In the genomic region with DNA sequence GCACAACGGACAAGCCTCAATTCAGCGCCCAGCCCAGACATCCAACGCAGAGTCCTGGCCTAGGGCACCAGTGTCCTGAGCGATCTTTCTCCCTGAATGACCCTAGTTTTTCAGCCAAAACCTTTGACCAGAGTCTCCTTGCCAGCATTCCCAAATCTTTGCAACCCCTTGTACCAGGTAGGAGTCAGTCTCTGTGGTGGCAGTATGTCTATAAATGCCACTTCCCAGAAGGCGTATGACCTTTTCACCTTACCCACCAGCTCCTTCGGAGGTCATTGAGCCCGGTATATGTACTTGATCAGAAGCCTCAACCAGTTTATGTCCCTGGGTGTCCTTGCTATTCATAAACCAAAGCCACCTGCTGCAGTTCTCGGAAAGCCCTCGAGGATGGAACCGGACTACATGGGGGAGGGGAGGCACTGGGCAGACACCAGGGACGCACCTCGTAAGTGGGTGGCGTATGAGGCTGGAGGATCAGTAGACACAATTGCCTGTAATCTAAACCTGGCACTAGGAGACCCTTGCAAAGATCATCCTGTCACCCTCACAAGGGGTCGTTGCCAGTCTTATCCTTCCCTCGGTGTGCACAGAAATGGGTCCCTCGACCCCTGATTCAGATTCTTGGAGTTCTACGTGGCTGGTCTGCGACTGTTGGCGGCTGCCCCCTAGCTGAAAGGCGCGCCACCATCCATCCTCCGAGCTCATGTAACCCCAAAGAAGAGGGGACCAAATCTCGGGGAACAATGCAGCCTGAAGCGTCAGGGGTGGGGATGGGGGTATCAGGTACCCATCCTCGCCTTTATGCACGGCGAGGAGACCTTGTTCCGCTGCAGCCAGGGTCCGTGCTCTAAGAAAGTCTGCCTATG, we compare ENCODE assay signal across 8 mouse cellular contexts. TPM values are rescaled to one million over a fixed set of nuclear protein-coding genes. Genes with fewer than 3 reads are reported as not detected.
A peak's percentile ranks its signal among the peaks of the same experiment; 100 is the strongest.
DNase-seq lines count a peak whose midpoint lies in the region; ATAC-seq and TF ChIP-seq lines count a peak whose summit lies in the region.

No protein-coding gene starts in this region.

- peaks cover 12% of the 10 kb centered on the region; the same call in 1 of the 2 replicates for H3K27me3 ChIP-seq in forebrain, embryonic 11.5 days (ENCODE audit: control insufficient read depth, insufficient read depth, low read length)
- H3K27me3 ChIP-seq in heart, postnatal 0 days (ENCODE audit: control insufficient read depth, insufficient read depth, low read length): no peaks in the 10 kb centered on the region
- H3K27me3 ChIP-seq in liver, embryonic 16.5 days (ENCODE audit: control insufficient read depth, insufficient read depth, low read depth, low read length): peaks cover 32% of the 10 kb centered on the region
- no peaks in the 10 kb centered on the region for H3K27me3 ChIP-seq in neural tube, embryonic 13.5 days

- peaks cover 8% of the 10 kb centered on the region for H3K4me1 ChIP-seq in forebrain, embryonic 11.5 days (replicated peaks; ENCODE audit: control insufficient read depth, insufficient read depth, low read length)
- H3K4me1 ChIP-seq in heart, postnatal 0 days (ENCODE audit: control insufficient read depth, insufficient read depth): peaks cover 18% of the 10 kb centered on the region
- H3K4me1 ChIP-seq in liver, embryonic 16.5 days (ENCODE audit: control insufficient read depth, low read depth, low read length): peaks cover 2% of the 10 kb centered on the region
- H3K4me1 ChIP-seq in neural tube, embryonic 13.5 days (replicated peaks): peaks cover 40% of the 10 kb centered on the region

- no peaks in the 10 kb centered on the region for H3K9me3 ChIP-seq in forebrain, embryonic 11.5 days (ENCODE audit: control insufficient read depth, low read length)
- no peaks in the 10 kb centered on the region for H3K9me3 ChIP-seq in heart, postnatal 0 days (replicated peaks; ENCODE audit: control insufficient read depth, low read length)
- no peaks in the 10 kb centered on the region for H3K9me3 ChIP-seq in liver, embryonic 16.5 days (replicated peaks; ENCODE audit: control insufficient read depth, low read length)
- no peaks in the 10 kb centered on the region for H3K9me3 ChIP-seq in neural tube, embryonic 13.5 days

- peak overlapping the region; percentile 99 for H3K4me2 ChIP-seq in forebrain, embryonic 11.5 days (ENCODE audit: low read depth, low read length, severe bottlenecking)
- peak overlapping the region; percentile 87 for H3K4me2 ChIP-seq in heart, postnatal 0 days (ENCODE audit: low read depth, low read length)
- peak overlapping the region; percentile 73 for H3K4me2 ChIP-seq in liver, embryonic 16.5 days (ENCODE audit: low read depth, low read length)
- H3K4me2 ChIP-seq in neural tube, embryonic 13.5 days: peak overlapping the region; percentile 99

- WGBS in forebrain, embryonic 11.5 days: under 1% methylated on average over 29 of the region's 29 CpGs
- WGBS in heart, postnatal 0 days: under 1% methylated on average over 29 of the region's 29 CpGs
- 1% methylated on average over 29 of the region's 29 CpGs for WGBS in liver, embryonic 16.5 days (ENCODE audit: insufficient replicate concordance)
- under 1% methylated on average over 29 of the region's 29 CpGs for WGBS in neural tube, embryonic 13.5 days

- H3K4me3 ChIP-seq in forebrain, embryonic 11.5 days (ENCODE audit: low read depth, low read length): peak overlapping the region; percentile 55
- peak overlapping the region; percentile 96 for H3K4me3 ChIP-seq in heart, postnatal 0 days (ENCODE audit: low read depth, low read length)
- peak overlapping the region; percentile 60 for H3K4me3 ChIP-seq in liver, embryonic 16.5 days (ENCODE audit: low read depth, low read length)
- peak overlapping the region; percentile 86 for H3K4me3 ChIP-seq in neural tube, embryonic 13.5 days

- ATAC-seq in forebrain, embryonic 11.5 days (replicated peaks; ENCODE audit: low FRiP score): peak; percentile 34
- ATAC-seq in heart, postnatal 0 days (ENCODE audit: insufficient read depth, low read depth): peak; percentile 35
- no peak for ATAC-seq in liver, embryonic 16.5 days (ENCODE audit: low read depth)
- ATAC-seq in neural tube, embryonic 13.5 days (ENCODE audit: low read depth): peak; percentile 64

- H3K9ac ChIP-seq in forebrain, embryonic 11.5 days (ENCODE audit: low read length): peak overlapping the region; percentile 69
- peak overlapping the region; percentile 95 for H3K9ac ChIP-seq in heart, postnatal 0 days (replicated peaks; ENCODE audit: low read depth, low read length)
- H3K9ac ChIP-seq in liver, embryonic 16.5 days (ENCODE audit: low read depth, low read length): peak overlapping the region; percentile 24; the same call in 1 of the 2 replicates
- H3K9ac ChIP-seq in neural tube, embryonic 13.5 days: peak overlapping the region; percentile 98

- peak; percentile 48 for DNase-seq in CD4-positive helper T cell, adult 2 months (ENCODE audit: low read depth, low spot score)
- DNase-seq in brain, adult 2 months (ENCODE audit: low read depth, low spot score): peak; percentile 75
- peak; percentile 82 for DNase-seq in forebrain, embryonic 11.5 days (ENCODE audit: low spot score)
- DNase-seq in heart, postnatal 0 days (ENCODE audit: low spot score): peak; percentile 83
- DNase-seq in kidney, postnatal 36 days: peak; percentile 78 to 86
- DNase-seq in testis, postnatal 14 days (ENCODE audit: low spot score): peak; percentile 15

- TF ChIP-seq EP300 in heart, postnatal 0 days (IDR thresholded peaks at IDR 0.05; ENCODE audit: low read depth): peak; percentile 29

- peak; percentile 75 for TF ChIP-seq CTCF in heart, postnatal 0 days (IDR thresholded peaks at IDR 0.05; ENCODE audit: low read depth)

- 0 out of 2 replicates have a peak overlapping the region, but pooled peaks have one; percentile 6 for H3K27ac ChIP-seq in forebrain, embryonic 11.5 days (ENCODE audit: low read depth, low read length)
- H3K27ac ChIP-seq in heart, postnatal 0 days (ENCODE audit: low read depth): peak overlapping the region; percentile 97
- H3K27ac ChIP-seq in liver, embryonic 16.5 days (ENCODE audit: low read length): peak overlapping the region; percentile 61
- H3K27ac ChIP-seq in neural tube, embryonic 13.5 days (replicated peaks): peak overlapping the region; percentile 99

- H3K36me3 ChIP-seq in forebrain, embryonic 11.5 days (ENCODE audit: control insufficient read depth, insufficient read depth, low read length): no peaks in the 10 kb centered on the region
- H3K36me3 ChIP-seq in heart, postnatal 0 days (replicated peaks; ENCODE audit: control insufficient read depth, insufficient read depth, low read length): no peaks in the 10 kb centered on the region
- no peaks in the 10 kb centered on the region for H3K36me3 ChIP-seq in liver, embryonic 16.5 days (ENCODE audit: control insufficient read depth, insufficient read depth)
- H3K36me3 ChIP-seq in neural tube, embryonic 13.5 days: no peaks in the 10 kb centered on the region

RNA-seq across cellular contexts. Expression of gene Nrp1, which starts 0.6 kb away (rescaled TPM):
- 28.0 and 28.3 TPM in 2 replicates for polyA plus RNA-seq in forebrain, embryonic 11.5 days (2014; fragmentation: Nextera tagmentation; extraction: Ambion mirVana)
- 122 and 126 TPM in 2 replicates for total RNA-seq in heart, postnatal 0 days (2014; rRNA removed; ENCODE audit: low replicate concordance)
- 90.5 TPM in 2 replicates for polyA plus RNA-seq in heart, postnatal 0 days (2015; fragmentation: Nextera tagmentation; extraction: Ambion mirVana)
- polyA plus RNA-seq in liver, embryonic 16.5 days (2015; fragmentation: Nextera tagmentation; extraction: Ambion mirVana): 10.9 and 11.7 TPM in 2 replicates
- polyA plus RNA-seq in neural tube, embryonic 13.5 days (2015; fragmentation: Nextera tagmentation; extraction: Ambion mirVana): 149 and 151 TPM in 2 replicates

Comparison
In these comparisons a context has a peak if more than half of its experiments do, and no peak if none do; other contexts are left out.
1. DNase-seq: peak in every context shown above with its lines; median percentile 83 in heart, postnatal 0 days; 82 in forebrain, embryonic 11.5 days; 82 in kidney, postnatal 36 days; 75 in brain, adult 2 months; 48 in CD4-positive helper T cell, adult 2 months; 15 in testis, postnatal 14 days.
2. H3K27ac ChIP-seq: peak in every context shown above with its lines; median percentile 99 in neural tube, embryonic 13.5 days; 97 in heart, postnatal 0 days; 61 in liver, embryonic 16.5 days; 6 in forebrain, embryonic 11.5 days.
3. H3K9ac ChIP-seq: peak in every context shown above with its lines; median percentile 98 in neural tube, embryonic 13.5 days; 95 in heart, postnatal 0 days; 69 in forebrain, embryonic 11.5 days; 24 in liver, embryonic 16.5 days.